Mouse (Mus musculus) G1E (cell line): Measurements from ENCODE around the gene Cdhr4. TPM values are rescaled to one million over a fixed set of nuclear protein-coding genes. Genes with fewer than 3 reads are reported as not detected.

Experiments used
- ATAC-seq: 2 replicates; pipeline ENCODE4 v1.8.0; 2016; ENCODE audit warnings: mild to moderate bottlenecking; ENCODE audit not compliant: insufficient number of reproducible peaks, poor library complexity, low FRiP score, severe bottlenecking; ENCODE audit errors: extremely low read depth
- DNase-seq: peaks from one replicate; pipeline ENCODE4 v3.0.0; 2012; ENCODE audit warnings: low spot score
- H3K27me3 ChIP-seq: 2 replicates; pipeline ENCODE4 v1.6.1; 2012; ENCODE audit warnings: mild to moderate bottlenecking, low read length, inconsistent platforms; ENCODE audit not compliant: insufficient read depth
- H3K36me3 ChIP-seq: replicated peaks from 2 replicates; pipeline ENCODE3; 2012; ENCODE audit warnings: mild to moderate bottlenecking, inconsistent platforms
- H3K4me1 ChIP-seq: 2 replicates; pipeline ENCODE4 v1.6.1; 2012; ENCODE audit warnings: low read depth, low read length, inconsistent platforms, mixed read lengths; ENCODE audit not compliant: insufficient read depth
- H3K4me3 ChIP-seq: 2 replicates; pipeline ENCODE4 v1.5.1; 2012; ENCODE audit warnings: low read depth, mild to moderate bottlenecking, inconsistent platforms, low read length, moderate library complexity, mixed read lengths
- H3K9me3 ChIP-seq: replicated peaks from 2 replicates; pipeline ENCODE4 v1.6.1; 2012; ENCODE audit warnings: inconsistent platforms
- CTCF ChIP-seq: IDR thresholded peaks from 2 replicates; pipeline ENCODE4 v1.5.1; 2012; ENCODE audit warnings: low read depth, low read length, inconsistent platforms, mixed read lengths
- GATA1 ChIP-seq: IDR thresholded peaks from 2 replicates; pipeline ENCODE4 v1.6.1; 2012; ENCODE audit warnings: borderline replicate concordance, low read length, inconsistent platforms, mixed read lengths
- GATA2 ChIP-seq: IDR thresholded peaks from 2 replicates; pipeline ENCODE4 v1.6.1; 2012; ENCODE audit warnings: low read depth, low read length, inconsistent platforms, borderline replicate concordance
- POLR2AphosphoS5 ChIP-seq: IDR thresholded peaks from 2 replicates; pipeline ENCODE4 v1.6.1; 2012; ENCODE audit warnings: low read depth, low read length, inconsistent platforms; ENCODE audit not compliant: insufficient replicate concordance
- TAL1 ChIP-seq: conservative IDR thresholded peaks from 2 replicates; pipeline ENCODE4 v1.6.1; 2012; ENCODE audit warnings: low read depth, low read length, inconsistent platforms, mixed read lengths
- polyA plus RNA-seq: library from polyadenylated mRNA; stranded (reverse); fragments of >175 nt; gene quantifications from 2 replicates; pipeline ENCODE4 v1.2.3, GENCODE M21; 2012
- total RNA-seq, 2 experiments: library from RNA; stranded (forward) in 1 of 2; stranded (reverse) in 1 of 2; fragments of 200-1000 nt in 1 of 2; fragments of >200 nt in 1 of 2; fragmentation: Nextera tagmentation in 1 of 2; gene quantifications; 2 replicates each; pipeline ENCODE4 v1.2.3; 2014 to 2017

The Cdhr4 gene
- total and polyA plus RNA-seq, 3 experiments: 0.57 to 8.4 (median 4.0) TPM

DNA sequence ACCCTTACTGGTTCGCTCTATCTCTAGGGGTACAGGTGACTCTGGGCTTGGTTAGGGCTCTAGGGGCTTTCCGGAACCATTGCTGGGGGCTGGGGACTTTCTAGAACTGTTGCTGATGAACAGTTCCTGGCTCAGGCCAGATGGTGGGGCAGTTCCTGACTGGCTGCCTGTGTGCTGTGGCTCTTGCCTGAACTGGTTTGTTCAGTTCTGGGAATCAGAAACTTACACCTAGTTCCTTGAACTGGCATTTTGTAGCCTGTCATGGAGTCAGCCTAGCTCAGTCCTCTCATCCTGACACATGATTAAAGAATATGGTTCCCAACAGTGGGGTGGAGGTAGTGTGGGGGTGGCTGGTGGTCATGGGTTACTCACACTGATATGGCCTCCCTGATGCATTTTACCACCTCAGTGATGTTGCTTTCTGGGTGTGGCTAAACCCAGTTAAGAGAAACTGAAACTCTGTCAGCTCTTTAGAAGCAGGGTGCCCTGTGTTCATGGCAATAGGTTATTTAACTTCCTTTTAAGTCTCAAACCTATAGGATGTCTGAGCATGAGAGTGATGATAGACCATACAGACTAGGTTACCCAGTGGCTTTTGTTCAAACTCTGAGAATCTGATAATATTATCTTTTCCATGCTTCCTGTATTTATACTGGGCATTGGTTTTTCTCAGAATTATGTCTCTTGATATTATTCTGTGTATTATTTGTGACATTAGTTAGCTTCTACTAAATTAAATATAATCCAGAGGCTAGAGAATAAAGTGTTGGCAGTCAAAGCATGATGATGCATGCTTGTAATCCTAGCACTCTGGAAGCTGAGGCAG is 43.2 kb downstream of the Cdhr4 start:
- DNase-seq: no peak
- peak overlapping the region; percentile 27; the same call in 1 of the 2 replicates for H3K4me3 ChIP-seq
- no peak for TF ChIP-seq GATA1
- H3K36me3 ChIP-seq: peaks cover 80% of the 10 kb centered on the region
- no peak for ATAC-seq
- peaks cover 24% of the 10 kb centered on the region for H3K4me1 ChIP-seq
- H3K9me3 ChIP-seq: no peaks in the 10 kb centered on the region
- no peaks in the 10 kb centered on the region for H3K27me3 ChIP-seq

DNA sequence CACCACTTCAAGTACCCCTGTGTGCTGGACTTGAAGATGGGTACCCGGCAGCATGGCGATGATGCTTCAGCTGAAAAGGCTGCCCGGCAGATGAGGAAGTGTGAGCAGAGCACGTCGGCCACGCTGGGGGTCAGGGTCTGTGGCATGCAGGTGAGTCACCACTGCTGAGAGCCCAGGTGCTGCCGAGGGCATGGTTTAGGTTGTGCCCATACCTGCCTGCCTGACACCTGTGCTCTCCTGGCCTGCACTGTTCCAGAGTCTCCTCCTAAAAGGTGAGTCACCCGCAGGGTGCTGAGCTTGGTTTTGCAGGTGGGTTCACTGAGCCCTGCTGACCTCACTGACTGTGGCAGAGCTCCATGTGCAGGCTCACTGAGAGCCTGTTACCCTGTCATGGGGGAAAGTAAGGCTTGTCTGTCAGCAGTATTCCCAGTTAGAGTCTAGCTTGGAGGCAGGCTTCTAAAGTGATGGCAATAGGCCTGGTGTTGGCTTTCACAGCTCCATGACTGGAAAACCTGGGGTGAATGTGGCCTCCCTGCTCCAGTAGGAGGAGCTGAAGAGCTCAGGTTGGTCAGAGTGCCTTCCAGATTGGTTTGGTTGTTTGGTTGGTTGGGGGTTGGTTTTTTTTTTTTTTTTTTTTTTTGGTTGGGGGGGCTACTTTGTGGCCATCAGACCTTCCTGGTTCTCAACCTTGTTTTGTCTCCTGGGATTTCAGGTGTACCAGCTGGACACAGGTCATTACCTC is 52.6 kb downstream of the Cdhr4 start:
- Histone ChIP-seq H3K36me3 (peaks cover 82% of the 10 kb centered on the region), H3K4me3 (no peak overlapping the region), H3K9me3 (no peaks in the 10 kb centered on the region), H3K27me3 (no peaks in the 10 kb centered on the region), H3K4me1 (peaks cover 39% of the 10 kb centered on the region)
- DNase-seq (no peak), ATAC-seq (no peak)
- TF ChIP-seq TAL1: no peak
- no peak for TF ChIP-seq GATA1
- TF ChIP-seq POLR2AphosphoS5: no peak
- TF ChIP-seq GATA2: no peak
- TF ChIP-seq CTCF: no peak

DNA sequence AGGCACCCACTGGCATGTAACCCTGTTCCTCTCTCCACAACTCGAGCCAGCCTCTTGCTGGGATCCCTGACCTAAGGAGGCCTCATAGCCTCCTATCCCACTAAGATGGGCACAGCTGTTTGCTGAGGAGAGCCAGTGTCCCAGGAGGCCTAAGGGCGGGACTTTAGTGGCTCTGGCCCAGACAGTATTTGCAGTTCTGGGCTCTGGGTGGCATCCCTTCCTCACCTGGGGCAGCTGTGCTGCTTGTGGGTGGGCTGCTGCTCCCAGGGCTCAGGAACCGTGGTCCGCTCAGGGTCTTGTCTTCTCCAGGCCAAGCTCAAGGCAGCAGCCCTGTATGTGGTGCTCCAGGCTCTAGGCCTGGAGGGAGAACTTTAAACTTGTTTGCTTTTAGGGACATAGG is 54.3 kb downstream of the Cdhr4 start:
- Histone ChIP-seq H3K4me1 (peaks cover 56% of the 10 kb centered on the region), H3K4me3 (no peak overlapping the region), H3K27me3 (no peaks in the 10 kb centered on the region), H3K36me3 (peaks cover 84% of the 10 kb centered on the region), H3K9me3 (no peaks in the 10 kb centered on the region)
- TF ChIP-seq CTCF: no peak
- no peak for TF ChIP-seq POLR2AphosphoS5
- TF ChIP-seq GATA1: no peak
- TF ChIP-seq GATA2: no peak
- no peak for DNase-seq
- ATAC-seq: no peak

- DNase-seq: no peak
- peaks cover 69% of the 10 kb centered on the region for H3K4me1 ChIP-seq
These were observed 55.6 kb downstream of the Cdhr4 start for GRCm38 (mm10) chr9:108047601-108048565.

DNA sequence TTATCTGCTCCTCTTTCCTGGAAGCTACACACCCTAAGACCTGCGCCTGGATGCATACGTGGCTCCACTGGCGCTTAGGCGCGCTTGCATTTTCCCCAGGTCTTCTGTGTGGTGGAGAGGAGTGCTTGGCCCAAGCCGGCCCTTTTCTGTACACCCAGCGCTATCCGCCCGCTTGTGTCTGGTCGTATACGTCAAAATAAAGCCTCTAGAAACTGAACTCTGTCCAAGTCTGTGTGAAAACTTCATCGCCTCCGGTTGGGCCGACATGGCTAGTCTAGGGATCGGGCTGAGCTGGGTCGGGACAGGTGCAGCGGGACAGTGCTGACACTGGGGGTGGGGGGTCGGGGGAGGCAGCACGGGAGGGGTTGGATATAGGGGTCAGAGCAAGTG is 56.3 kb downstream of the Cdhr4 start:
- no peaks in the 10 kb centered on the region for H3K9me3 ChIP-seq
- H3K4me1 ChIP-seq: peaks cover 75% of the 10 kb centered on the region
- DNase-seq (peak; percentile 23), ATAC-seq (no peak)
- peaks cover 84% of the 10 kb centered on the region for H3K36me3 ChIP-seq
- TF ChIP-seq GATA2 (no peak), POLR2AphosphoS5 (no peak), TAL1 (no peak), GATA1 (no peak), CTCF (no peak)
- H3K27me3 ChIP-seq: no peaks in the 10 kb centered on the region
- peak overlapping the region; percentile 80 for H3K4me3 ChIP-seq

More at GRCm38 (mm10) chr9:108047601-108048565, 55.6 kb downstream of the Cdhr4 start:
- no peak for ATAC-seq
- TF ChIP-seq GATA1 (no peak), CTCF (no peak), TAL1 (no peak), GATA2 (no peak), POLR2AphosphoS5 (no peak)
- Histone ChIP-seq H3K27me3 (no peaks in the 10 kb centered on the region), H3K4me3 (peak overlapping the region; percentile 80), H3K36me3 (peaks cover 84% of the 10 kb centered on the region), H3K9me3 (no peaks in the 10 kb centered on the region)
